ENCODE assay signal across 9 mouse cellular contexts in genomic region chr3:95653473-95654034, GRCm38 (mm10). TPM values are rescaled to one million over a fixed set of nuclear protein-coding genes. Genes with fewer than 3 reads are reported as not detected.
DNase-seq lines count a peak whose midpoint lies in the region; ATAC-seq and TF ChIP-seq lines count a peak whose summit lies in the region.
"Had no signal": no experiment of that assay in that cellular context is flagged by ENCODE, and none has a peak within 500 bp of the region (broad histone marks: within the 10 kb centered on the region; RNA-seq: fewer than 3 reads in every experiment).

No protein-coding gene starts in this region.

- no peaks in the 10 kb centered on the region for H3K9me3 ChIP-seq in hindbrain, embryonic 13.5 days
- H3K9me3 ChIP-seq in hindbrain, embryonic 14.5 days (ENCODE audit: control insufficient read depth, low read length): no peaks in the 10 kb centered on the region
- H3K9me3 ChIP-seq in intestine, embryonic 16.5 days (ENCODE audit: control insufficient read depth, low read length): no peaks in the 10 kb centered on the region
- H3K9me3 ChIP-seq in midbrain, embryonic 14.5 days (ENCODE audit: control insufficient read depth, low read length): no peaks in the 10 kb centered on the region

- H3K36me3 ChIP-seq in hindbrain, embryonic 13.5 days: no peaks in the 10 kb centered on the region
- no peaks in the 10 kb centered on the region for H3K36me3 ChIP-seq in hindbrain, embryonic 14.5 days (replicated peaks; ENCODE audit: control insufficient read depth, insufficient read depth)
- H3K36me3 ChIP-seq in intestine, embryonic 16.5 days (ENCODE audit: control insufficient read depth, insufficient read depth, low read length): no peaks in the 10 kb centered on the region
- no peaks in the 10 kb centered on the region for H3K36me3 ChIP-seq in midbrain, embryonic 14.5 days (ENCODE audit: control insufficient read depth, insufficient read depth, low read length)

- no peak overlapping the region for H3K4me3 ChIP-seq in hindbrain, embryonic 13.5 days
- H3K4me3 ChIP-seq in hindbrain, embryonic 14.5 days (replicated peaks; ENCODE audit: low read length): no peak overlapping the region
- H3K4me3 ChIP-seq in bone marrow macrophage, adult 2 months (ENCODE audit: insufficient read depth, low read length): peak overlapping the region; percentile 43
- no peak overlapping the region for H3K4me3 ChIP-seq in intestine, embryonic 16.5 days (ENCODE audit: low read length)
- no peak overlapping the region for H3K4me3 ChIP-seq in midbrain, embryonic 14.5 days (replicated peaks; ENCODE audit: low read depth, low read length)

- no peak overlapping the region for H3K27ac ChIP-seq in hindbrain, embryonic 13.5 days
- H3K27ac ChIP-seq in hindbrain, embryonic 14.5 days: no peak overlapping the region
- peak overlapping the region; percentile 100 for H3K27ac ChIP-seq in bone marrow macrophage, adult 2 months (ENCODE audit: insufficient read depth, low read depth, low read length)
- peak overlapping the region; percentile 58 for H3K27ac ChIP-seq in intestine, embryonic 16.5 days (ENCODE audit: low read length)
- H3K27ac ChIP-seq in midbrain, embryonic 14.5 days (replicated peaks; ENCODE audit: low read depth, low read length): no peak overlapping the region
- H3K27ac ChIP-seq: liver, embryonic 14.5 days had no signal

- no peak for ATAC-seq in hindbrain, embryonic 13.5 days (ENCODE audit: low FRiP score)
- no peak for ATAC-seq in hindbrain, embryonic 14.5 days (ENCODE audit: low FRiP score)
- ATAC-seq in intestine, embryonic 16.5 days: peak; percentile 25; the same call in 1 of the 2 replicates
- ATAC-seq in midbrain, embryonic 14.5 days (ENCODE audit: low FRiP score, low TSS enrichment): no peak

- no peaks in the 10 kb centered on the region for H3K27me3 ChIP-seq in hindbrain, embryonic 13.5 days
- no peaks in the 10 kb centered on the region for H3K27me3 ChIP-seq in hindbrain, embryonic 14.5 days (ENCODE audit: control insufficient read depth, insufficient read depth, low read length)
- no peaks in the 10 kb centered on the region for H3K27me3 ChIP-seq in intestine, embryonic 16.5 days (replicated peaks; ENCODE audit: control insufficient read depth, insufficient read depth, low read length)
- no peaks in the 10 kb centered on the region for H3K27me3 ChIP-seq in midbrain, embryonic 14.5 days (ENCODE audit: control insufficient read depth, insufficient read depth, low read length)

- H3K4me1 ChIP-seq in hindbrain, embryonic 13.5 days (replicated peaks): peaks cover 14% of the 10 kb centered on the region
- H3K4me1 ChIP-seq in hindbrain, embryonic 14.5 days (replicated peaks; ENCODE audit: control insufficient read depth, insufficient read depth, low read length): 0 out of 2 replicates have a peak, but pooled peaks cover 8% of the 10 kb centered on the region
- H3K4me1 ChIP-seq in bone marrow macrophage, adult 2 months (ENCODE audit: control insufficient read depth, insufficient read depth, low read length): peaks cover 81% of the 10 kb centered on the region
- peaks cover 16% of the 10 kb centered on the region for H3K4me1 ChIP-seq in intestine, embryonic 16.5 days (ENCODE audit: control insufficient read depth, insufficient read depth, low read length)
- peaks cover 4% of the 10 kb centered on the region; the same call in 1 of the 2 replicates for H3K4me1 ChIP-seq in midbrain, embryonic 14.5 days (ENCODE audit: control insufficient read depth, insufficient read depth, low read length)

- no peak for TF ChIP-seq POLR2A in bone marrow macrophage, adult 2 months (IDR thresholded peaks at IDR 0.05; ENCODE audit: borderline replicate concordance, low read depth, low read length)

- no peak for TF ChIP-seq CTCF in bone marrow macrophage, adult 2 months (IDR thresholded peaks at IDR 0.05; ENCODE audit: low read depth, low read length)

- H3K9ac ChIP-seq in hindbrain, embryonic 13.5 days: peak overlapping the region; percentile 13; the same call in 1 of the 2 replicates
- H3K9ac ChIP-seq in hindbrain, embryonic 14.5 days: no peak overlapping the region
- peak overlapping the region; percentile 27; the same call in 1 of the 2 replicates for H3K9ac ChIP-seq in intestine, embryonic 16.5 days (ENCODE audit: low read depth, low read length)
- no peak overlapping the region; the same call in 1 of the 2 replicates for H3K9ac ChIP-seq in midbrain, embryonic 14.5 days (replicated peaks; ENCODE audit: low read length)
- H3K9ac ChIP-seq: liver, embryonic 14.5 days had no signal

- no peak overlapping the region; the same call in 1 of the 2 replicates for H3K4me2 ChIP-seq in hindbrain, embryonic 13.5 days
- no peak overlapping the region for H3K4me2 ChIP-seq in hindbrain, embryonic 14.5 days (replicated peaks)
- H3K4me2 ChIP-seq in intestine, embryonic 16.5 days (ENCODE audit: low read depth, low read length): no peak overlapping the region
- no peak overlapping the region for H3K4me2 ChIP-seq in midbrain, embryonic 14.5 days (ENCODE audit: low read length)

- DNase-seq in hindbrain, embryonic 14.5 days (ENCODE audit: low spot score): no peak
- peak; percentile 48 for DNase-seq in midbrain, embryonic 14.5 days
- DNase-seq in Muller cell, postnatal 12 days (ENCODE audit: inconsistent ontology term): no peak
- no peak for DNase-seq in adipocyte (ENCODE audit: low spot score)
- no peak for DNase-seq in ovary, postnatal 10 days (ENCODE audit: low spot score)

- 30% methylated on average over 11 of the region's 11 CpGs for WGBS in hindbrain, embryonic 13.5 days
- 21% methylated on average over 11 of the region's 11 CpGs for WGBS in hindbrain, embryonic 14.5 days
- 13% methylated on average over 11 of the region's 11 CpGs for WGBS in intestine, embryonic 16.5 days
- 20% methylated on average over 11 of the region's 11 CpGs for WGBS in midbrain, embryonic 14.5 days

RNA-seq across cellular contexts. Expression of gene Mcl1, which starts 5.0 kb away (rescaled TPM):
- 49.3 and 54.2 TPM in 2 replicates for polyA plus RNA-seq in hindbrain, embryonic 13.5 days (2015; fragmentation: Nextera tagmentation; extraction: Ambion mirVana)
- 60.3 and 72.3 TPM in 2 replicates for polyA plus RNA-seq in hindbrain, embryonic 14.5 days (2014; fragmentation: Nextera tagmentation; extraction: Ambion mirVana)
- polyA plus RNA-seq in bone marrow macrophage, adult 2 months (2012; ENCODE audit: insufficient read depth, insufficient read length, missing spikeins): 565 and 578 TPM in 2 replicates
- 14.7 and 17.0 TPM in 2 replicates for polyA plus RNA-seq in intestine, embryonic 16.5 days (2015; fragmentation: Nextera tagmentation; extraction: Ambion mirVana)
- polyA plus RNA-seq in midbrain, embryonic 14.5 days (2014; fragmentation: Nextera tagmentation; extraction: Ambion mirVana): 44.1 and 65.7 TPM in 2 replicates

RNA-seq across cellular contexts. Expression of gene Ensa, which starts 28.8 kb away (rescaled TPM):
- polyA plus RNA-seq in hindbrain, embryonic 13.5 days (2015; fragmentation: Nextera tagmentation; extraction: Ambion mirVana): 106 and 108 TPM in 2 replicates
- 95.1 and 102 TPM in 2 replicates for polyA plus RNA-seq in hindbrain, embryonic 14.5 days (2014; fragmentation: Nextera tagmentation; extraction: Ambion mirVana)
- 99.2 and 115 TPM in 2 replicates for polyA plus RNA-seq in bone marrow macrophage, adult 2 months (2012; ENCODE audit: insufficient read depth, insufficient read length, missing spikeins)
- polyA plus RNA-seq in intestine, embryonic 16.5 days (2015; fragmentation: Nextera tagmentation; extraction: Ambion mirVana): 67.3 and 69.9 TPM in 2 replicates
- 97.0 and 103 TPM in 2 replicates for polyA plus RNA-seq in midbrain, embryonic 14.5 days (2014; fragmentation: Nextera tagmentation; extraction: Ambion mirVana)

RNA-seq across cellular contexts. Expression of gene Adamtsl4, which starts 34.2 kb away (rescaled TPM):
- 0.98 and 1.0 TPM in 2 replicates for polyA plus RNA-seq in hindbrain, embryonic 13.5 days (2015; fragmentation: Nextera tagmentation; extraction: Ambion mirVana)
- polyA plus RNA-seq in hindbrain, embryonic 14.5 days (2014; fragmentation: Nextera tagmentation; extraction: Ambion mirVana): 0.35 and 1.3 TPM in 2 replicates
- polyA plus RNA-seq in bone marrow macrophage, adult 2 months (2012; ENCODE audit: insufficient read depth, insufficient read length, missing spikeins): 2.4 and 2.6 TPM in 2 replicates
- 2.5 and 3.2 TPM in 2 replicates for polyA plus RNA-seq in intestine, embryonic 16.5 days (2015; fragmentation: Nextera tagmentation; extraction: Ambion mirVana)
- polyA plus RNA-seq in midbrain, embryonic 14.5 days (2014; fragmentation: Nextera tagmentation; extraction: Ambion mirVana): 0.80 and 1.1 TPM in 2 replicates

Comparison
In these comparisons a context has a peak if more than half of its experiments do, and no peak if none do; other contexts are left out.
1. H3K9ac ChIP-seq: peak in hindbrain, embryonic 13.5 days (single experiment) and intestine, embryonic 16.5 days (single experiment); none in hindbrain, embryonic 14.5 days (single experiment) and midbrain, embryonic 14.5 days (single experiment).
2. H3K27ac ChIP-seq: peak in bone marrow macrophage, adult 2 months (single experiment) and intestine, embryonic 16.5 days (single experiment); none in hindbrain, embryonic 13.5 days (single experiment), hindbrain, embryonic 14.5 days (single experiment) and midbrain, embryonic 14.5 days (single experiment).